Mouse (Mus musculus) activated CD4-positive, CD25-positive, alpha-beta regulatory T cell (primary cell): ENCODE data around the gene Lrwd1. TPM values are rescaled to one million over a fixed set of nuclear protein-coding genes. Genes with fewer than 3 reads are reported as not detected.

Source experiments
- polyA plus RNA-seq, 2 experiments: library from polyadenylated mRNA; unstranded; fragments of 100-300 nt; shearing (Covaris generic); gene quantifications; one replicate each; pipeline ENCODE4 v1.2.1; 2017

The Lrwd1 gene
- polyA plus RNA-seq = 10 to 100 TPM; 40.2 to 43.8 TPM

DNA sequence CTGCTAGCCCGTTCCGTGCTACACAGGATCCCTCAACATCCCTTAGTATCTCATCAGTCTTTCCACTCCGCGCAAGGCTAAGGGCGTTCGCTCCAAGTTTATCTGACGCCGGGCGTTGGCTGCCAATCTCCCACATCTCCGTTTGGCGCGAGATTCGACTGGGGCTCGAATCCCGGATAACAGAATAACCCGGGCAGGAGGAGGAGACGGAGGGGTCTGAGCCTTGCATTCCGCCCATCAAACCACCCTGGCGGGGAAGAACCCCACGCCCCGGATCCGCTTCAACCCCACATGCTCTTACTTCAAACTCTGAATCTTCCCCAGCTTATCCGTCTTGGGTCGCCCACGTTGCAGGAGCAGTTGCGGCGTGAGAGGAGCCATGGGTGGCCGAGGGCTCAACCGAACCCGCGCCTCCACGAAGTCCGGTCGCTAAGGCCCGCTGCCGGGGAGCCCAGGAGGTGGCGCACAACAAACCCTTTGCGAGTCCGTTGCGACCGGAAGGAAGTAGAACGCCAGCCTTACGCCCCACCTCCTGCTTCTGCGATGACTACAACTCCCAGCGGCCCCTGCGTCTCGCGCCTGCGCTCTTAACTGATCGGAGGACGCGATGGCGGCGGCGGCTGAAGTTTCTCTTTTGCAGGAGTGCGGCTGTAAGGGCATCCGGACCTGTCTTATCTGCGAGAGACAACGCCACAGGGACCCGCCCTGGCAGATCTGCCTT is at the start of gene Lrwd1, which contains the start of gene Alkbh4:
TSS of gene Lrwd1 (minus strand) at position 504 of the 721 bp plus-strand sequence.
TSS of gene Alkbh4 (plus strand) at position 576 of the 721 bp plus-strand sequence.

DNA sequence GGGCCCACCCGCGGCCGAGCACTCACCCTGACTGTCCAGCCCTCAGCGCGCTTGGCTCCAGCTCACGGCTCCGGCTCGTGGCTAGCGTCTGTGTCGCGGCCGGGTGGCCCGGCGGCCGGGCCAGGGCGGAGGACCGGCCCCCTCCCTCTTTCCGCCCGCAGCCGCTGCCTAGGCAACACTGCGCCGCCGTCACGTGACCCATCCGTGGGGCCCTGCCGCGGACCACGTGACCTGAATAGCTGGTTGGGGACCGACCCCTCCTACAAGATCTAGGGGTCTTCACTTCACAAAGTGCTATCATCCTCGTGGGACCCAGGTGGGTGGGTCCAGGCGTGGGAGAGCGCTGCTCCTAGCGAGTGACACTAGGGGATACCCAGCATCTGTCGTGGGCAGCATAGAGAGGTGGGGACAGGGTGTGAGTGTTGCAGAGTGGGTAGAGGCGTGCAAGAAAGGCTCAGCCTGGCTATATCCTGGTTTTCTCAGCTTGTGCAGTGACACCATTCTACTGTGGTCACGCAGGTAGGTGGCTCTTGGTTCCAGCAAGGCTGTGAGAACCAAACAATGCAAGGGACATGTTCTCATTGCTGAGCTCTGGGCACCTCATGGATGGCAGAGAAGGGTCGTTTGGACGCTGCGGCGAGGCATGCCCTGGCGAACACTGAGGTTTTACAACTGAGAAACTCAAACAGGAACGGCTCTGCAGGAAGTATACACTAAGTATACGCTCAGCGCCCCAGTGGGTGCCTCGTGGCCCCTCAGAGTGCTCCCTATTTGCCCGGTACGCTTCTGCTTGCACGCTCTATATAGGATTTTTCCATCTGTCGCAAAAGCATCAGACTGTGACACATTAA is 34.9 kb upstream of the Lrwd1 start, which contains the start of gene Orai2:
TSS of gene Orai2 (minus strand) at position 202 of the 851 bp plus-strand sequence.

DNA sequence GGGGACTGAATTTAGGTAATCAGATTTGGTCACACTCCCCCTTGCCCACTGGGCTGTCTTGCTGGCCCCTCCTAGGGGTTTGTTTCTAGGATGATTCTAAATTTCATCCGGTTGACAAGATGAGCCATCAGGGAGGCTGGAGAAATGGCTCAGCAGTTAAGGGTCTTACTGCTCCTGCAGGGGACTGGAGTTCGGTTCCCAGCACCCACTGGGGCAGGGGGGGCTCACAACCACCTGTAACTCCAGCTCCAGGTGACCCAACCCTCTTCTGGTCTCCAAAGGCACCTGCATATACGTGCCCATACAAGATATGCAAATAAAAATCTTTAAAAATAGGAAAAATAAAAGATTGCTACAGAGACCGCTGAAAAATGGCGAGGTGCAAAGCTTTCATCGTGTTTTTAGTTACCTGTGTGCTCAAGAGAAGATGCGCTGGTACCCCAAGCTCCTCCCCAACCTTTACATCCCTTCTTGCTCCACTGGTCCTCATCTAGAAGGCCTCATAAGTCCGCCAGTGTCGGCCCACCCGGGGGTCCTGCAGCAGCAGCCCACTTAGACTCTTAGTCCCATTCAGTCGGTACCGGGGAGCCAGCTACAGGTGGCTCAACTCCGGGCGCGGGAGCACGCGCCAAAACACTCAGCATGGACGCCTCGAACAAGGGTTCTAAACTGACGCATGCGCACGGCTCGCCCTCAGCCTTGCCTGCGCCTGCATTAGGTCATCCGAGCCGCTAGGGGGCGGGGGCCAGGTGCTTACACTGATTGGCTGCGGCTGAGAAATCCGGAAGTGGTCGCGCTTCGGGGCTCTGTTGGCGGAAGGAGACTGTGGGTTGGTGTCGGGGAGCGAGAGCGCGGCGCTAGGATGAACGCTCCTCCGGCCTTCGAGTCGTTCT is 19.7 kb downstream of the Lrwd1 start, which contains the start of gene Polr2j:
TSS of gene Polr2j (plus strand) at position 741 of the 893 bp plus-strand sequence.

DNA sequence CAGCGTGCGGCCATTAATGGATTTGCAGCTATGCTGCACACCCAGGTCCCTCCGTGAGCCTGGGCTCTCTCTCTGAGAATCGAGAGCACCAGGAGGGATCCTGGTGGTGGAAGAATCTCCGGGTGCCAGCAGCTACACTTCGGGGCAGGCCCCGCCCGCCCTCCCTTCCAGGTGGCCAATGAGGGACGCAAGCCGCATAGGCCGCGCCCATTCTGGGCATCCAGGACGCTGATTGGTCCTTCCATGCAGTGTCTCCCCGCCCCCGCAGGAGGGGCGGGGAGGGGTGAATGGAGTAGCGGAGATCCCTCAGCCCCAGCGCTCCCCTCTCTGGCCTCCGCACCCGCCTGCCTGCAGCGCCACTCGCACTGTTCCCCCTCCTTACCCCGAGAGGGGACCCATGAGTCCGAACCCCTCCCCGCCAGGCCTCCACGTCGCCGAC is 52.2 kb downstream of the Lrwd1 start, which contains the start of gene Rasa4:
TSS of gene Rasa4 (plus strand) at position 248 of the 439 bp plus-strand sequence.

Other genes starting within 250 kb of the Lrwd1 start
- 1 to 10 TPM in 1 of 2 experiments, not detected in 1; 1.3 TPM for gene Hspb1, start 248.2 kb downstream of the Lrwd1 start, polyA plus RNA-seq
- 10 to 100 TPM; 39.6 to 58.1 TPM for gene Ywhag, start 201.5 kb downstream of the Lrwd1 start, polyA plus RNA-seq
- under 1 TPM; 0.92 to 0.99 TPM for gene Ssc4d, start 161.5 kb downstream of the Lrwd1 start, polyA plus RNA-seq
- not detected for gene Zp3, start 156.0 kb downstream of the Lrwd1 start, polyA plus RNA-seq
- 10 to 100 TPM; 19.7 to 20.9 TPM for gene Dtx2, start 141.3 kb downstream of the Lrwd1 start, polyA plus RNA-seq
- under 1 TPM in 1 of 2 experiments, not detected in 1; 0.05 TPM for gene Upk3b, start 97.6 kb downstream of the Lrwd1 start, polyA plus RNA-seq
- not detected for gene Upk3bl, start 81.6 kb downstream of the Lrwd1 start, polyA plus RNA-seq
- gene Rasa4, start 52.2 kb downstream of the Lrwd1 start, polyA plus RNA-seq = 1 to 10 TPM; 2.3 to 2.7 TPM
- gene Polr2j, start 19.4 kb downstream of the Lrwd1 start, polyA plus RNA-seq = 100 to 1,000 TPM; 175 to 202 TPM
- 10 to 100 TPM; 60.9 to 73.3 TPM for gene Alkbh4, start 72 bp upstream of the Lrwd1 start, polyA plus RNA-seq
- 10 to 100 TPM; 63.9 to 77.3 TPM for gene Orai2, start 34.6 kb upstream of the Lrwd1 start, polyA plus RNA-seq
- 10 to 100 TPM; 45.0 to 45.9 TPM for gene Prkrip1, start 62.9 kb upstream of the Lrwd1 start, polyA plus RNA-seq
- gene Sh2b2, start 110.5 kb upstream of the Lrwd1 start, polyA plus RNA-seq = under 1 TPM in 1 of 2 experiments, not detected in 1; 0.77 TPM